Mouse (Mus musculus) urinary bladder, postnatal 25 days (tissue): ENCODE results near the gene Golga1.

Experiments
- DNase-seq: peaks from one replicate; pipeline ENCODE4 v3.0.0; 2022; ENCODE audit warnings: low spot score

Golga1 gene

GRCm38 (mm10) chr2:39006149-39006730, 59.1 kb downstream of the Golga1 start:
- no peak for DNase-seq

- no peak for DNase-seq
Measured at GRCm38 (mm10) chr2:39005574-39006079, 59.7 kb downstream of the Golga1 start, which contains the start of gene Rpl35. Gene Rpl35, minus strand, starts transcription at chr2:39005624.

- DNase-seq = peak; percentile 86
Measured at GRCm38 (mm10) chr2:39004880-39005435, 60.4 kb downstream of the Golga1 start, which contains the start of gene Arpc5l. Gene Arpc5l, plus strand, starts transcription at chr2:39005348.

GRCm38 (mm10) chr2:39004372-39004771, 61.0 kb downstream of the Golga1 start:
- no peak for DNase-seq

GRCm38 (mm10) chr2:39003512-39003911, 61.8 kb downstream of the Golga1 start:
- no peak for DNase-seq

- no peak for DNase-seq
Measured at GRCm38 (mm10) chr2:39003106-39003505, 62.2 kb downstream of the Golga1 start.

- DNase-seq = no peak
Measured at GRCm38 (mm10) chr2:39001866-39002265, 63.5 kb downstream of the Golga1 start.

GRCm38 (mm10) chr2:39000587-39000919, 64.8 kb downstream of the Golga1 start:
- DNase-seq = no peak

GRCm38 (mm10) chr2:38999910-39000586, 65.3 kb downstream of the Golga1 start:
- DNase-seq = no peak

- no peak for DNase-seq
Measured at GRCm38 (mm10) chr2:38999381-38999780, 66.0 kb downstream of the Golga1 start.

- peak; percentile 88 for DNase-seq
Measured at GRCm38 (mm10) chr2:38997386-38998374, 67.7 kb downstream of the Golga1 start, which contains the start of gene Wdr38. Gene Wdr38, plus strand, starts transcription at chr2:38997476.

- no peak for DNase-seq
Measured at GRCm38 (mm10) chr2:38992452-38992851, 72.9 kb downstream of the Golga1 start.

- no peak for DNase-seq
Measured at GRCm38 (mm10) chr2:38992004-38992403, 73.3 kb downstream of the Golga1 start.

- no peak for DNase-seq
Measured at GRCm38 (mm10) chr2:38988929-38989328, 76.4 kb downstream of the Golga1 start.

GRCm38 (mm10) chr2:38987803-38988510, 77.4 kb downstream of the Golga1 start:
- DNase-seq = peak; percentile 39

- no peak for DNase-seq
Measured at GRCm38 (mm10) chr2:38987371-38987770, 78.0 kb downstream of the Golga1 start.

- DNase-seq = no peak
Measured at GRCm38 (mm10) chr2:38986580-38986979, 78.8 kb downstream of the Golga1 start.

- DNase-seq = no peak
Measured at GRCm38 (mm10) chr2:38983456-38983855, 81.9 kb downstream of the Golga1 start.

- DNase-seq = no peak
Measured at GRCm38 (mm10) chr2:38977837-38978236, 87.5 kb downstream of the Golga1 start.

- no peak for DNase-seq
Measured at GRCm38 (mm10) chr2:38975941-38976805, 89.2 kb downstream of the Golga1 start.
